Mouse (Mus musculus) lung, postnatal 0 days (tissue): Measurements from ENCODE around the gene Syt13.

Experiments used
- CTCF ChIP-seq: IDR thresholded peaks from 2 replicates; pipeline ENCODE4 v1.5.1; 2016; ENCODE audit warnings: antibody characterized with exemption, mild to moderate bottlenecking
- EP300 ChIP-seq: IDR thresholded peaks from 2 replicates; pipeline ENCODE4 v1.6.1; 2016; ENCODE audit warnings: antibody characterized with exemption, mild to moderate bottlenecking, control low read depth

- no peak for TF ChIP-seq CTCF
- TF ChIP-seq EP300: no peak
These were observed 22.4 kb upstream of the Syt13 start for GRCm38 (mm10) chr2:92892524-92892923.
